Mouse (Mus musculus) layer of hippocampus, adult 11-12 months (tissue): ENCODE results near the gene Ndrg2.
"Not testable (repeated sequence)": the region's sequence is repeated elsewhere in the genome, so short reads cannot be mapped to it uniquely, and the experiment has no call there.

Experiments
- DNase-seq: peaks from one replicate; pipeline ENCODE4 v3.0.0; 2022; ENCODE audit warnings: low spot score

The Ndrg2 gene

GRCm38 (mm10) chr14:51877517-51877916 lies 36.4 kb downstream of the Ndrg2 start:
- DNase-seq, result no peak

GRCm38 (mm10) chr14:51871741-51872140 lies 42.2 kb downstream of the Ndrg2 start:
- DNase-seq, result no peak

GRCm38 (mm10) chr14:51870756-51871155 lies 43.2 kb downstream of the Ndrg2 start:
- no peak for DNase-seq

GRCm38 (mm10) chr14:51863603-51864002 lies 50.4 kb downstream of the Ndrg2 start:
- DNase-seq, result not testable (repeated sequence)

- DNase-seq, result not testable (repeated sequence)
These were observed 58.7 kb downstream of the Ndrg2 start for GRCm38 (mm10) chr14:51855280-51855679.
